Mouse (Mus musculus): ENCODE measurements around the gene Osm.

GRCm38 (mm10) chr11:4218637-4219036, 17.6 kb upstream of the Osm start:
- TF ChIP-seq POLR2A (IDR thresholded peaks at IDR 0.05; ENCODE audit: borderline replicate concordance, extremely low read depth, insufficient read depth, insufficient read length, poor library complexity, severe bottlenecking) (no peak), CTCF (IDR thresholded peaks at IDR 0.05; ENCODE audit: borderline replicate concordance, extremely low read depth, insufficient read depth, insufficient read length) (no peak)
